Comparison of ENCODE assay signal across 23 mouse cellular contexts in the genomic region with DNA sequence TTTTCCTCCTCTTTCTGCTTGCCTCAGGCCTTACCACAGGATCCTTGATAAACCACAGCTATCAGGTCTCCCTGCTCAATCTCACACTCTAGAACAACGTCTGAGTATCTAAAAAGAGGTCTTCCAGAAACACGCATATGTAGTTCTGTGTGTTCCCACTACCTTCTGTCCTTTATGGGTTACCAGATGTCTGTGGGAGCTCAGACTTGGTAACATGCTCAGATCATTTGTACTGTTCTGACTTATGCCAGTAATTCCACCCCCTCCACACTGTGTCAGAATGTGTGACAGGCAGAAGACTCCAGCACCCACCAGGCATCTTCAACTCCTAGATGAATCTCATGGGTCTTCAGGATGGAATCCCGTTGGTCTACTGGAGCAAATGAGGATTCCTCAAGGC. TPM values are rescaled to one million over a fixed set of nuclear protein-coding genes. Genes with fewer than 3 reads are reported as not detected.
A peak's percentile ranks its signal among the peaks of the same experiment; 100 is the strongest.
DNase-seq lines count a peak whose midpoint lies in the region.
"Had no signal": no experiment of that assay in that cellular context is flagged by ENCODE, and none has a peak within 500 bp of the region (broad histone marks: within the 10 kb centered on the region; RNA-seq: fewer than 3 reads in every experiment).

No protein-coding gene starts in this region.

- DNase-seq in frontal cortex, adult 2 months (ENCODE audit: extremely low spot score in 1 of 2, low spot score in 1 of 2): peak; percentile 40 to 48
- no peak for DNase-seq in frontal cortex, postnatal 25 days (ENCODE audit: low spot score in 2 of 2)
- DNase-seq in right cerebral cortex, adult 18-20 months: peak; percentile 31
- DNase-seq in right cerebral cortex, postnatal 4 days: no peak
- DNase-seq in layer of hippocampus, adult 9-11 months: peak; percentile 85
- no peak for DNase-seq in limb, embryonic 10.5 days (ENCODE audit: low spot score)
- DNase-seq in adipocyte (ENCODE audit: low spot score): no peak
- DNase-seq: adrenal gland, adult 2 months; adrenal gland, postnatal 25 days; cerebellum, adult 2 months; cerebellum, postnatal 10 days; gastrocnemius, postnatal 14 days; heart, adult 2 months; heart, postnatal 14 days had no signal

- no peak overlapping the region for H3K27ac ChIP-seq in limb, embryonic 10.5 days
- H3K27ac ChIP-seq: embryonic facial prominence, embryonic 12.5 days; forebrain, embryonic 15.5 days; heart, adult 2 months; heart, embryonic 15.5 days; hindbrain, embryonic 13.5 days; hindbrain, postnatal 0 days had no signal

- no peaks in the 10 kb centered on the region for H3K36me3 ChIP-seq in limb, embryonic 10.5 days
- H3K36me3 ChIP-seq: embryonic facial prominence, embryonic 12.5 days; forebrain, embryonic 15.5 days; heart, embryonic 15.5 days; hindbrain, embryonic 13.5 days had no signal

- 87% methylated on average over 3 of the region's 3 CpGs for WGBS in limb, embryonic 10.5 days

- H3K4me3 ChIP-seq in limb, embryonic 10.5 days: no peak overlapping the region
- H3K4me3 ChIP-seq: embryonic facial prominence, embryonic 12.5 days; forebrain, embryonic 15.5 days; heart, adult 2 months; heart, embryonic 15.5 days; hindbrain, embryonic 13.5 days had no signal

- H3K27me3 ChIP-seq in limb, embryonic 10.5 days (ENCODE audit: low read depth, poor library complexity, severe bottlenecking): no peaks in the 10 kb centered on the region; the same call in 1 of the 2 replicates
- H3K27me3 ChIP-seq: embryonic facial prominence, embryonic 12.5 days; forebrain, embryonic 15.5 days had no signal

- H3K9me3 ChIP-seq in limb, embryonic 10.5 days (replicated peaks): no peaks in the 10 kb centered on the region
- H3K9me3 ChIP-seq: embryonic facial prominence, embryonic 12.5 days; forebrain, embryonic 15.5 days; heart, embryonic 15.5 days; hindbrain, embryonic 13.5 days had no signal

- no peaks in the 10 kb centered on the region for H3K4me1 ChIP-seq in limb, embryonic 10.5 days
- H3K4me1 ChIP-seq: embryonic facial prominence, embryonic 12.5 days; forebrain, embryonic 15.5 days; heart, embryonic 15.5 days; hindbrain, embryonic 13.5 days had no signal

RNA-seq across cellular contexts. Expression of gene Drd5, which starts 37.8 kb away (rescaled TPM):
- polyA plus RNA-seq in frontal cortex, adult 2 months (2012; rRNA removed): 1.5 and 1.8 TPM in 2 replicates
- polyA plus RNA-seq in limb, embryonic 10.5 days (2016; fragmentation: Nextera tagmentation; extraction: Ambion mirVana): not detected in 2 replicates
- polyA plus RNA-seq: adrenal gland, adult 2 months; C2C12; forebrain, embryonic 11.5 days; gonadal fat pad, adult 2 months; heart, adult 2 months; heart, embryonic 11.5 days; heart, embryonic 15.5 days had no signal

Comparison
In these comparisons a context has a peak if more than half of its experiments do, and no peak if none do; other contexts are left out.
1. DNase-seq: peak in frontal cortex, adult 2 months (2 of 2), right cerebral cortex, adult 18-20 months (single experiment) and layer of hippocampus, adult 9-11 months (single experiment); none in frontal cortex, postnatal 25 days (0 of 2), right cerebral cortex, postnatal 4 days (single experiment), limb, embryonic 10.5 days (single experiment) and adipocyte (single experiment).